Mouse (Mus musculus): ENCODE data around the gene Herc6. TPM values are rescaled to one million over a fixed set of nuclear protein-coding genes. Genes with fewer than 3 reads are reported as not detected.
"Not testable (repeated sequence)": the region's sequence is repeated elsewhere in the genome, so short reads cannot be mapped to it uniquely, and the experiment has no call there.

The Herc6 gene
- polyA plus RNA-seq, 1 experiment = 2.0 TPM

DNA sequence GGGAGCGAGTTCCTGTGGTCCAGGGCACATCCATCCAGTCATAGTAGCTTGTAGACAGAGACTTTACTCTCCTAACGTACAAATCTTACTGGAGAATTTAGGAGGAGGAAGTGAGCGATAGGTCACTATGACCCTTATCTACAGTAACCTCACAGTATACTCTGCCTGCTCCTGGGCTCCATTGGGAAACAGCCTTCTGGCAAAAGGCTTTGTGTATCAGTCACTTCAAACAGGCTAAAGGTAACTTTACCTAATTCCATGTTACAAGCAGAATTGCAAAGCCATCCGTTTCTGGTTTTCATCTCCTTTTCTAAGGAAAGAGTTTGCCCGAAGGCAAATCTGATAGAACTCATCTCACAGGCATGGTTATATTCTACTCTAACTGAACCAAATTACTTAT is 42.9 kb upstream of the Herc6 start:
- TF ChIP-seq GATA1 (IDR thresholded peaks at IDR 0.05; ENCODE audit: low read length) (no peak), TAL1 (IDR thresholded peaks at IDR 0.05; ENCODE audit: low read length) (no peak)
- Histone ChIP-seq H3K4me1 (ENCODE audit: control insufficient read depth) (peaks cover 20% of the 10 kb centered on the region), H3K4me3 (replicated peaks) (no peak overlapping the region), H3K36me3 (ENCODE audit: control insufficient read depth) (no peaks in the 10 kb centered on the region), H3K9me3 (ENCODE audit: control insufficient read depth, low read length) (no peaks in the 10 kb centered on the region), H3K27me3 (ENCODE audit: control insufficient read depth) (no peaks in the 10 kb centered on the region)

GRCm38 (mm10) chr6:57540950-57541498 is 39.8 kb upstream of the Herc6 start:
- Histone ChIP-seq H3K36me3 (ENCODE audit: control insufficient read depth) (no peaks in the 10 kb centered on the region), H3K9me3 (ENCODE audit: control insufficient read depth, low read length) (no peaks in the 10 kb centered on the region), H3K27me3 (ENCODE audit: control insufficient read depth) (no peaks in the 10 kb centered on the region), H3K4me3 (replicated peaks) (no peak overlapping the region), H3K4me1 (ENCODE audit: control insufficient read depth) (peaks cover under 1% of the 10 kb centered on the region)
- no peak for TF ChIP-seq TAL1 (IDR thresholded peaks at IDR 0.05; ENCODE audit: low read length)
- TF ChIP-seq GATA1 (IDR thresholded peaks at IDR 0.05; ENCODE audit: low read length) = no peak

GRCm38 (mm10) chr6:57541737-57542335 is 39.0 kb upstream of the Herc6 start:
- no peaks in the 10 kb centered on the region for H3K36me3 ChIP-seq (ENCODE audit: control insufficient read depth)
- H3K4me1 ChIP-seq (ENCODE audit: control insufficient read depth) = no peaks in the 10 kb centered on the region
- TF ChIP-seq GATA1 (IDR thresholded peaks at IDR 0.05; ENCODE audit: low read length) = no peak
- TF ChIP-seq TAL1 (IDR thresholded peaks at IDR 0.05; ENCODE audit: low read length) = no peak
- no peaks in the 10 kb centered on the region for H3K27me3 ChIP-seq (ENCODE audit: control insufficient read depth)
- H3K9me3 ChIP-seq (ENCODE audit: control insufficient read depth, low read length) = no peaks in the 10 kb centered on the region
- no peak overlapping the region for H3K4me3 ChIP-seq (replicated peaks)

DNA sequence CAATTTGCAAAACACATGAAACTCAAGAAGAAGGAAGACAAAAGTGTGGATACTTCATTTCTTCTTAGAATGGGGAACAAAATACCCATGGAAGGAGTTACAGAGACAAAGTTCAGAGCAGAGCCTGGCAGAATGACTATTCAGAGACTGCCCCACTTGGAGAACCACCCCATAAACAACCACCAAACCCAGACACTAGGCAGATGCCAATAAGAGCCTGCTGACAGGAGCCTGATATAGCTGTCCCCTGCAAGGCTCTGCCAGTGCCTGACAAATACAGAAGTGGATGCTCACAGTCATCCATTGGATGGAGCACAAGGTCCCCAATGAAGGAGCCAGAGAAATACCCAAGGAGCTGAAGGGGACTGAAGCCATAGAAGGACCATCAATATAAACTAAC is 37.2 kb upstream of the Herc6 start:
- H3K27me3 ChIP-seq (ENCODE audit: control insufficient read depth); H3K9me3 ChIP-seq (ENCODE audit: control insufficient read depth, low read length); H3K4me1 ChIP-seq (ENCODE audit: control insufficient read depth); H3K4me3 ChIP-seq (replicated peaks); H3K36me3 ChIP-seq (ENCODE audit: control insufficient read depth): not testable (repeated sequence)

DNA sequence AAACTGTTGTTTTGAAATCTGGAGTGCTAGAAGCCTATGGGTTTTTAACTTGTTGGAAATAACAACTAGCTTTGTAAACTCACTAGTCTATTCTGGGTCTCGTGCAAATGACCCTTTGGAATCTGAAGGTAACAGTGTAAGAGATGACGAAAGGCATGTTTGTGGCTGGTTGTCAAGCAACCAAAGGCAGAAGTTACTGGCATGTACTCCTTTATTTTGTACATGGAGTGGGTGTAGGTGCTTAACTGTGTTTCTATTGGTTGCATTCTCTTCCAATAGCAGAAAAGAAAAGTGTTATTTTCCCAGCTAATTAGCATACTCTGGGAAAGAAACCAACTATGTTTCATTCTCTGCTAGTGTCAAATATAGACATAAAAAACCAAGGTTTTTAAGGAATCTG is 35.9 kb upstream of the Herc6 start:
- H3K27me3 ChIP-seq (ENCODE audit: control insufficient read depth) = no peaks in the 10 kb centered on the region
- H3K36me3 ChIP-seq (ENCODE audit: control insufficient read depth) = no peaks in the 10 kb centered on the region
- no peak overlapping the region for H3K4me3 ChIP-seq (replicated peaks)
- H3K4me1 ChIP-seq (ENCODE audit: control insufficient read depth) = no peaks in the 10 kb centered on the region
- H3K9me3 ChIP-seq (ENCODE audit: control insufficient read depth, low read length) = no peaks in the 10 kb centered on the region
- TF ChIP-seq TAL1 (IDR thresholded peaks at IDR 0.05; ENCODE audit: low read length) = no peak
- TF ChIP-seq GATA1 (IDR thresholded peaks at IDR 0.05; ENCODE audit: low read length) = no peak

- H3K4me1 ChIP-seq (ENCODE audit: control insufficient read depth) = no peaks in the 10 kb centered on the region
- TF ChIP-seq TAL1 (IDR thresholded peaks at IDR 0.05; ENCODE audit: low read length) (no peak), GATA1 (IDR thresholded peaks at IDR 0.05; ENCODE audit: low read length) (no peak)
- no peaks in the 10 kb centered on the region for H3K36me3 ChIP-seq (ENCODE audit: control insufficient read depth)
- H3K9me3 ChIP-seq (ENCODE audit: control insufficient read depth, low read length) = no peaks in the 10 kb centered on the region
- H3K27me3 ChIP-seq (ENCODE audit: control insufficient read depth) = no peaks in the 10 kb centered on the region
- no peak overlapping the region for H3K4me3 ChIP-seq (replicated peaks)
Measured at GRCm38 (mm10) chr6:57551211-57551796, 29.5 kb upstream of the Herc6 start.

DNA sequence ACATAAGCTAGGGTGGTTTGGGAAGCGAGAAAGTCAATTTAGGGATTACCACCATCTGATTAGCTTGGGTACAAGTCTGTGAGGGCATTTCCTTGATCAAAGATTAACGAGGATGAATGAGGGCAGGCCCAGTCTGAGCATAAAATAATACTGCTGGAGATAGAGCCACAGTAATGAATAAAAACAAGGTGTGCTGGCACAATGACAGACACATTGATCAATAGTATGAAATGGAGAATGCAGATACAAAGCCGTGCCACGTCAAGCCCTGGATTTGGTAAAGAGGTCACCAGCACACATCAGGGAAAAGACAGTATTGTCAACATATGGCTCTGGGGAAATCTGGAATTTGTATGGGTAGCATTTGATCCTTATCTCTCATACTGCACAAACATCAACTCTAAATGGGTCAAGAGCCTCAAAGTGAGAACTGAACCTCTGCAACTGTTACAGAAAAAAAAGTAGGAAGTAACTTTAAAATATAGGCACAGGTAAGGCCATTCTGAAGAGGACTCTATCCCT is 22.9 kb upstream of the Herc6 start:
- H3K4me3 ChIP-seq (replicated peaks) = no peak overlapping the region
- TF ChIP-seq GATA1 (IDR thresholded peaks at IDR 0.05; ENCODE audit: low read length) (no peak), TAL1 (IDR thresholded peaks at IDR 0.05; ENCODE audit: low read length) (no peak)
- no peaks in the 10 kb centered on the region for H3K4me1 ChIP-seq (ENCODE audit: control insufficient read depth)
- no peaks in the 10 kb centered on the region for H3K36me3 ChIP-seq (ENCODE audit: control insufficient read depth)
- H3K9me3 ChIP-seq (ENCODE audit: control insufficient read depth, low read length) = no peaks in the 10 kb centered on the region
- H3K27me3 ChIP-seq (ENCODE audit: control insufficient read depth) = no peaks in the 10 kb centered on the region

DNA sequence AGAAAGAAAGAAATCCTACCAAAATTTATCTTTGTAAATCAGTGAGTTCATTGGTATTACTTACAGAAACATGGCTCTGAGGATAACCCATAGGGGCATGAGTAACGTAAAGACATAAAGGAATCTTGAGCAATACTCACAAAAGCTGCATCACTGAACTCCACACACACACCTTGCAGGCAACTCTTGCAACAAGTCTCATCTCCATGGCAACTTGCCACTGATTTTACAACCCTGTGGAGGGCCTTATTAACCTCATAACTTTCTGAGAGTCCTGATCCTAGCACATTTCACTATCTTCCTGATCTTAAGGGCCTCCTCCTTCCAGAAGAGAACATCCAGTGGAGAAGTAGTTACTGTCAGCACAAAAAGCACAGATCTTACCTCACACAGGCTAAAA is 17.3 kb upstream of the Herc6 start:
- Histone ChIP-seq H3K27me3 (ENCODE audit: control insufficient read depth) (no peaks in the 10 kb centered on the region), H3K9me3 (ENCODE audit: control insufficient read depth, low read length) (no peaks in the 10 kb centered on the region), H3K4me3 (replicated peaks) (no peak overlapping the region), H3K4me1 (ENCODE audit: control insufficient read depth) (no peaks in the 10 kb centered on the region), H3K36me3 (ENCODE audit: control insufficient read depth) (no peaks in the 10 kb centered on the region)
- no peak for TF ChIP-seq GATA1 (IDR thresholded peaks at IDR 0.05; ENCODE audit: low read length)
- TF ChIP-seq TAL1 (IDR thresholded peaks at IDR 0.05; ENCODE audit: low read length) = no peak

DNA sequence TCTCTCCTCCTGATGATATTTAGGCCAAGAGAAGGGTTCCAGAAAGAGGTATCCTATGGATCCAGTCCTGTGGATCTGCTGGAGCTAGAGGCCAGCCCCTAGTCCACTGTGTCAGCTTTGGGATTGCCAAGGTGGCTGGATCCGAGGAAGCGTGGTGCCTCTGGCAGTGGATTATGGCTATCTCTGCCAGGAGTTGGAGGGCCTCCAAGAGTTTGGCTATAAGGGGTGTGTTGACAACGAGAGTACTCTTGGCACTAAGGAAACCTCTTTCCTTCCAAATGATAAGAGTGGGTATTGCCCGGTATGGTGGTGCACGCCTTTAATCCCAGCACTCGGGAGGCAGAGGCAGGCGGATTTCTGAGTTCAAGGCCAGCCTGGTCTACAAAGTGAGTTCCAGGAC is 15.3 kb upstream of the Herc6 start:
- TF ChIP-seq GATA1 (IDR thresholded peaks at IDR 0.05; ENCODE audit: low read length) (no peak), TAL1 (IDR thresholded peaks at IDR 0.05; ENCODE audit: low read length) (no peak)
- H3K4me1 ChIP-seq (ENCODE audit: control insufficient read depth) = no peaks in the 10 kb centered on the region; the same call in 1 of the 2 replicates
- H3K36me3 ChIP-seq (ENCODE audit: control insufficient read depth) = no peaks in the 10 kb centered on the region
- no peaks in the 10 kb centered on the region for H3K9me3 ChIP-seq (ENCODE audit: control insufficient read depth, low read length)
- H3K4me3 ChIP-seq (replicated peaks) = no peak overlapping the region
- no peaks in the 10 kb centered on the region for H3K27me3 ChIP-seq (ENCODE audit: control insufficient read depth)
